In the genomic region with DNA sequence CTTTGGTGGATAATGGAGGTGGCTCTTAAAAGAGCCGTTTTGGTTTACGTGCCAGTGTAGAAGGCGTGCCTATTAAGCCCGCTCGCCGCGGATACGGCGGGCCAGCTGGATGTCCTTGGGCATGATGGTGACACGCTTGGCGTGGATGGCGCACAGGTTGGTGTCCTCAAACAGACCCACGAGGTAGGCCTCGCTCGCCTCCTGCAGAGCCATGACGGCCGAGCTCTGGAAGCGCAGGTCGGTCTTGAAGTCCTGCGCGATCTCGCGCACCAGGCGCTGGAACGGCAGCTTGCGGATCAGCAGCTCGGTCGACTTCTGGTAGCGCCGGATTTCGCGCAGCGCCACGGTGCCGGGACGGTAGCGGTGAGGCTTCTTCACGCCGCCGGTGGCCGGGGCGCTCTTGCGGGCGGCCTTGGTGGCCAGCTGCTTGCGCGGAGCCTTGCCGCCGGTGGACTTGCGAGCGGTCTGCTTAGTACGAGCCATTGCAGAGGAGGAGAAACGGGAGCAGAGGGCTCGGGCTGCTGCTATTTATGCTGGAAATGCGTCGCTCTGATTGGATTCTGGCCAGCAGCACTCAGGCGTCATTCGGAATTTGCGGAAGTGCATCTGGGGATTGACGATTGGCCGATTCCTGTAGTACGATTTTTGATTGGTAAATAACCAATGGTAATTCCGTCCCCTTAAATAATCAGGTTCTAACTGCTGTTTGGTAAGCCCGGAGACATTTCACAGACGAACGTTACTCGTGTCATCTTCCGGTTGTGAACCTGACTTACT, we compare ENCODE assay signal across 8 mouse cellular contexts. TPM values are rescaled to one million over a fixed set of nuclear protein-coding genes. Genes with fewer than 3 reads are reported as not detected.
DNase-seq lines count a peak whose midpoint lies in the region; ATAC-seq and TF ChIP-seq lines count a peak whose summit lies in the region.
"Not testable (repeated sequence)": the region's sequence is repeated elsewhere in the genome, so short reads cannot be mapped to it uniquely, and the experiment has no call there.

Hist1h3e (minus strand) TSS at position 487 of the 777 bp plus-strand sequence.

- not testable (repeated sequence) for TF ChIP-seq CTCF in MEL (IDR thresholded peaks at IDR 0.05 in 2 of 3, conservative IDR thresholded peaks at IDR 0.05 in 1 of 3; ENCODE audit: control insufficient read depth in 1 of 3, insufficient read depth in 1 of 3, low read depth in 2 of 3, low read length in 3 of 3, poor library complexity in 1 of 3, severe bottlenecking in 1 of 3)

- H3K4me1 ChIP-seq in MEL (ENCODE audit: control insufficient read depth in 1 of 2, insufficient read depth in 2 of 2, low read length in 2 of 2); lung, embryonic 16.5 days (replicated peaks; ENCODE audit: control insufficient read depth, insufficient read depth, low read length): not testable (repeated sequence)

- under 1% methylated on average over 45 of the region's 67 CpGs for WGBS in lung, embryonic 16.5 days

- H3K9ac ChIP-seq in MEL (ENCODE audit: control insufficient read depth, low read depth, low read length, poor library complexity, severe bottlenecking) = peak within 1 kb of the TSS; percentile 79
- peak within 1 kb of the TSS; percentile 63 for H3K9ac ChIP-seq in lung, embryonic 16.5 days (ENCODE audit: low read length)

- peak within 1 kb of the TSS; percentile 61 for H3K4me2 ChIP-seq in lung, embryonic 16.5 days (ENCODE audit: low read depth, low read length)

- ATAC-seq in hematopoietic stem cell, adult 5-6 weeks (replicated peaks in 1 of 2; ENCODE audit: insufficient read depth in 1 of 2, low FRiP score in 2 of 2, low TSS enrichment in 1 of 2, low read depth in 1 of 2, poor library complexity in 2 of 2, severe bottlenecking in 2 of 2) = peak; percentile 89 to 94
- ATAC-seq in lung, embryonic 16.5 days (ENCODE audit: low read depth) = peak; percentile 92

- H3K9me3 ChIP-seq in MEL (replicated peaks; ENCODE audit: insufficient read depth, low read length); lung, embryonic 16.5 days (ENCODE audit: control insufficient read depth, low read length): not testable (repeated sequence)

- not testable (repeated sequence) for TF ChIP-seq RAD21 in MEL (IDR thresholded peaks at IDR 0.05; ENCODE audit: low read depth, low read length)

- peak; percentile 98 for DNase-seq in MEL (ENCODE audit: low read depth, low spot score)
- DNase-seq in cerebellum, adult 8-10 months = peak; percentile 90
- DNase-seq in forelimb bud, embryonic 11.5 days (ENCODE audit: low read depth, low spot score) = peak; percentile 99
- peak; percentile 96 for DNase-seq in layer of hippocampus, adult 9-10 months (ENCODE audit: low spot score)
- peak; percentile 92 for DNase-seq in ovary, postnatal 10 days (ENCODE audit: low spot score)
- peak; percentile 89 to 90 for DNase-seq in thymus, postnatal 10 days (ENCODE audit: low spot score in 2 of 2)

- peaks cover 0 to 21% of the 10 kb centered on the region in 2 experiments; a peak in 2 of 4 replicates for H3K36me3 ChIP-seq in MEL (ENCODE audit: control insufficient read depth in 1 of 2, insufficient read depth in 2 of 2, low read length in 2 of 2)
- not testable (repeated sequence) for H3K36me3 ChIP-seq in lung, embryonic 16.5 days (ENCODE audit: control insufficient read depth, insufficient read depth, low read length)

- peak within 1 kb of the TSS; percentile 100 for H3K27ac ChIP-seq in MEL (ENCODE audit: control insufficient read depth, low read depth, low read length)
- peak within 1 kb of the TSS; percentile 99 for H3K27ac ChIP-seq in lung, embryonic 16.5 days (ENCODE audit: low read length)

- peak; percentile 97 to 99 for TF ChIP-seq POLR2A in MEL (IDR thresholded peaks at IDR 0.05; ENCODE audit: control insufficient read depth in 1 of 2, insufficient read depth in 1 of 2, low read depth in 1 of 2, low read length in 2 of 2, poor library complexity in 1 of 2)

- peak within 1 kb of the TSS; percentile 29 to 39 for H3K4me3 ChIP-seq in MEL (ENCODE audit: control insufficient read depth in 1 of 2, insufficient read depth in 1 of 2, low read depth in 2 of 2, low read length in 2 of 2)
- H3K4me3 ChIP-seq in lung, embryonic 16.5 days (ENCODE audit: low read length) = peak within 1 kb of the TSS; percentile 49

- TF ChIP-seq EP300 in MEL (IDR thresholded peaks at IDR 0.05; ENCODE audit: low read depth in 1 of 2, low read length in 2 of 2) = not testable (repeated sequence)

- H3K27me3 ChIP-seq in MEL (ENCODE audit: control insufficient read depth in 1 of 2, insufficient read depth in 2 of 2, low read length in 2 of 2); lung, embryonic 16.5 days (ENCODE audit: control insufficient read depth, insufficient read depth, low read depth, low read length): not testable (repeated sequence)

- not testable (repeated sequence) for H3K79me2 ChIP-seq in MEL (ENCODE audit: control insufficient read depth, insufficient read depth, low read length, poor library complexity)

TF ChIP-seq in MEL, 35 proteins besides CTCF, POLR2A, EP300 and RAD21:
- peak; percentile 99 for TF ChIP-seq TBP (IDR thresholded peaks at IDR 0.05; ENCODE audit: low read depth, low read length)
- peak; percentile 98 for TF ChIP-seq POLR2AphosphoS5 (IDR thresholded peaks at IDR 0.05; ENCODE audit: borderline replicate concordance, low read depth, low read length)
- TF ChIP-seq TAL1 (IDR thresholded peaks at IDR 0.05; ENCODE audit: low read length) = peak; percentile 33; the same call in 1 of the 2 replicates
- peak; percentile 58; the same call in 1 of the 2 replicates for TF ChIP-seq GATA1 (IDR thresholded peaks at IDR 0.05; ENCODE audit: low read depth, low read length)
- TF ChIP-seq UBTF (IDR thresholded peaks at IDR 0.05; ENCODE audit: borderline replicate concordance, insufficient read depth, low read depth, low read length) = peak; percentile 98

RNA-seq across cellular contexts. Expression of gene Hist1h3e, which starts in this region (rescaled TPM):
- 1,049 and 1,400 TPM in 2 replicates for total RNA-seq in MEL (2012; rRNA removed)
- 1 to 10 TPM in 1 of 2 experiments, not detected in 1; 4.5 TPM for polyA plus RNA-seq in MEL (2012; ENCODE audit: insufficient read depth in 1 of 2, insufficient read length in 2 of 2, low read depth in 1 of 2, low replicate concordance in 2 of 2, missing spikeins in 1 of 2)
- 153 and 296 TPM in 2 replicates for total RNA-seq in hematopoietic stem cell, adult 5-6 weeks (2017)
- 4.9 and 7.8 TPM in 2 replicates for polyA plus RNA-seq in lung, embryonic 16.5 days (2015; fragmentation: Nextera tagmentation; extraction: Ambion mirVana)

Comparison
In these comparisons a context has a peak if more than half of its experiments do, and no peak if none do; other contexts are left out.
1. Peak in every context shown above with its lines: DNase-seq, ATAC-seq, H3K4me3 ChIP-seq and H3K27ac ChIP-seq.